Mouse (Mus musculus) limb, embryonic 11.5 days (tissue): ENCODE results near the gene Rras. TPM values are rescaled to one million over a fixed set of nuclear protein-coding genes. Genes with fewer than 3 reads are reported as not detected.

Source experiments
- ATAC-seq: fragments of 200-750 bp; cut with Nextera tagmentation; 2 replicates; pipeline ENCODE4 v1.8.0; 2017; ENCODE audit warnings: low read depth; ENCODE audit not compliant: insufficient number of reproducible peaks, low FRiP score, low TSS enrichment
- DNase-seq: peaks from one replicate; pipeline ENCODE4 v3.0.0-alpha.2; 2015; ENCODE audit warnings: low spot score
- H3K27ac ChIP-seq: fragments of 300-500 bp; sonication (generic); replicated peaks from 2 replicates; pipeline ENCODE4 v1.5.1; 2014; ENCODE audit warnings: low read depth, mild to moderate bottlenecking, low read length
- H3K27me3 ChIP-seq: fragments of 300-500 bp; sonication (generic); 2 replicates; pipeline ENCODE4 v1.6.1; 2014; ENCODE audit warnings: mild to moderate bottlenecking, low read length, mixed read lengths; ENCODE audit not compliant: control insufficient read depth, insufficient read depth
- H3K36me3 ChIP-seq: fragments of 300-500 bp; sonication (generic); 2 replicates; pipeline ENCODE4 v1.6.1; 2014; ENCODE audit warnings: mild to moderate bottlenecking, low read length, moderate library complexity, mixed read lengths; ENCODE audit not compliant: control insufficient read depth, insufficient read depth
- H3K4me1 ChIP-seq: fragments of 300-500 bp; sonication (generic); 2 replicates; pipeline ENCODE4 v1.6.1; 2014; ENCODE audit warnings: low read length, mixed read lengths; ENCODE audit not compliant: control insufficient read depth, insufficient read depth
- H3K4me2 ChIP-seq: fragments of 300-500 bp; sonication (generic); 2 replicates; pipeline ENCODE4 v1.6.1; 2014; ENCODE audit warnings: low read depth, mild to moderate bottlenecking, moderate library complexity; ENCODE audit not compliant: severe bottlenecking
- H3K4me3 ChIP-seq: fragments of 300-500 bp; sonication (generic); 2 replicates; pipeline ENCODE4 v1.5.1; 2014; ENCODE audit warnings: low read depth, low read length
- H3K9ac ChIP-seq: fragments of 300-500 bp; sonication (generic); 2 replicates; pipeline ENCODE4 v1.6.1; 2014; ENCODE audit warnings: mild to moderate bottlenecking, low read length
- H3K9me3 ChIP-seq: fragments of 300-500 bp; sonication (generic); 2 replicates; pipeline ENCODE4 v1.6.1; 2016; ENCODE audit warnings: low read length; ENCODE audit not compliant: control insufficient read depth
- WGBS: fragments of 180-500 bp; shearing (Covaris S2); extraction: QIAGEN DNeasy Blood & Tissue Kit; methylation state at CpG from one replicate; pipeline ENCODE4 v1.1.7; 2014; 5-methylcytosine and 5-hydroxymethylcytosine counted together
- polyA plus RNA-seq: library from polyadenylated mRNA; unstranded; fragments of >200 nt; fragmentation: Nextera tagmentation; extraction: Ambion mirVana; gene quantifications from 2 replicates; pipeline ENCODE4 v1.2.1, GENCODE M21; 2014

Gene Rras
- polyA plus RNA-seq, 1 experiment from 2014 or later = 20.8 TPM

GRCm38 (mm10) chr7:45053931-45054510 is 36.3 kb downstream of the Rras start:
- peaks cover 12% of the 10 kb centered on the region for H3K4me1 ChIP-seq
- 0% methylated on average over 33 of the region's 33 CpGs for WGBS
- ATAC-seq = peak; percentile 95

DNA sequence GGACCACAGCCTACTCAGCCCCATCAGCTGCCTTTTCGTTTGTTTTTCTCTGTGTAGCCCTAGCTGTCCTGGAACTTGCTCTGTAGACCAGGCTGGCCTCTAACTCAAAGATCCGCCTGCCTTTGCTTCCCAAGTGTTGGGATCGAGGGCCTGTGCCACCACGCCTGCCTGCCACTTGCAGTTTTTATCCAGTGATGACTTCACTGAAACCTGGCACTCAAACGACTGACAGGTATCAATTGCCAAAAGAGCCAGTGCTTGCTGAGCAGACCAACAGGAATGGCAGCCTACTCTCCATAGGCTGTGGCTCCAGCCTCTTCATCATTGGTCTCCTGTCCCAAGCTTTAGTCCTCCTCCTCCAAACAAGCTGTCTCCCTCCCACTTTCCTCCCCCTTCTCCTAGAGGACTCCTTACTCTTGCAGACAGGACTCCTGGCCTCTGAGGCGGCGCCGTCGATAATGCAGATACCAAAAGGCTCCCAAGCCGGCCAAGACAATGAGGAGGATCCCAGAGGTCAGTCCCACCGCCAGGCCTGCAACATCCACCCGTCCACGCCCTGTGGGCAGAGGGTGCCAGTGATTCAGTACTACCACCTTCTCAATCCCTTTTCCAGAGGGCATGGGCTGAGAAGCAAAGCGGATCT is 38.7 kb downstream of the Rras start:
- no peak overlapping the region for H3K4me2 ChIP-seq
- H3K4me3 ChIP-seq = no peak overlapping the region
- H3K4me1 ChIP-seq = peaks cover 19% of the 10 kb centered on the region
- H3K36me3 ChIP-seq = 0 out of 2 replicates have a peak, but pooled peaks cover 2% of the 10 kb centered on the region
- no peak overlapping the region for H3K9ac ChIP-seq
- ATAC-seq (no peak), DNase-seq (no peak)
- no peaks in the 10 kb centered on the region for H3K27me3 ChIP-seq
- no peaks in the 10 kb centered on the region for H3K9me3 ChIP-seq
- no peak overlapping the region for H3K27ac ChIP-seq
- WGBS = 69% methylated on average over 14 of the region's 14 CpGs

More at GRCm38 (mm10) chr7:45053931-45054510, 36.3 kb downstream of the Rras start:
- Histone ChIP-seq H3K36me3 (peaks cover 15% of the 10 kb centered on the region), H3K27ac (peak overlapping the region; percentile 99), H3K4me2 (peak overlapping the region; percentile 95), H3K9me3 (no peaks in the 10 kb centered on the region), H3K27me3 (no peaks in the 10 kb centered on the region), H3K4me3 (peak overlapping the region; percentile 96), H3K9ac (peak overlapping the region; percentile 95)
- DNase-seq = peak; percentile 94

DNA sequence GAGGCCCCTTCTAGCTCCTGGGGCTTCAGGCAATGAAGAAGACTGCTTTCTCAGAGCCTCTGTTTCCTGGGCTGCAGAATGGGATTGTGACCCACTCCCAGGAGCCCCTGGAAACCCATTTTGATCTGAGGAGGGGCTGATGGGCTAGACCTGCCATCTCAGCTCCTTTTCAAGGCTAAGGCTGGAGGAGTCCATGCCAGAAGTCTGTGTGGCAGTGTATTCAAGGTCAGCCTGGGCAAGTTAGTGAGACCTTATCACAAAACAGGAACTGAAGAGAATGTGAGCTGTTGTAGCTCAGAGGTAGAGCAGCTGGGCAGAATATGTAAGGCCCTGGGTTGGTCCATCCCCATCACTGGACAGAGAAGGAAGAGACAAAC is 39.2 kb downstream of the Rras start:
- H3K9ac ChIP-seq = no peak overlapping the region
- ATAC-seq (no peak), DNase-seq (no peak)
- H3K4me3 ChIP-seq = no peak overlapping the region
- no peak overlapping the region for H3K27ac ChIP-seq
- H3K9me3 ChIP-seq = no peaks in the 10 kb centered on the region
- H3K4me2 ChIP-seq = no peak overlapping the region
- H3K36me3 ChIP-seq = 0 out of 2 replicates have a peak, but pooled peaks cover 2% of the 10 kb centered on the region
- H3K27me3 ChIP-seq = no peaks in the 10 kb centered on the region
- H3K4me1 ChIP-seq = peaks cover 17% of the 10 kb centered on the region; the same call in 1 of the 2 replicates

GRCm38 (mm10) chr7:45058607-45059571 is 41.1 kb downstream of the Rras start:
- peaks cover 18% of the 10 kb centered on the region; the same call in 1 of the 2 replicates for H3K4me1 ChIP-seq
- H3K4me2 ChIP-seq = peak overlapping the region; percentile 25; the same call in 1 of the 2 replicates
- 0 out of 2 replicates have a peak, but pooled peaks cover 2% of the 10 kb centered on the region for H3K36me3 ChIP-seq
- peak; percentile 14; the same call in 1 of the 2 replicates for ATAC-seq
- 0 out of 2 replicates have a peak overlapping the region, but pooled peaks have one; percentile 3 for H3K4me3 ChIP-seq
- WGBS = 79% methylated on average over 10 of the region's 10 CpGs
- H3K27me3 ChIP-seq = no peaks in the 10 kb centered on the region
- H3K27ac ChIP-seq = peak overlapping the region; percentile 47; the same call in 1 of the 2 replicates
- H3K9ac ChIP-seq = 0 out of 2 replicates have a peak overlapping the region, but pooled peaks have one; percentile 9
- H3K9me3 ChIP-seq = no peaks in the 10 kb centered on the region
- DNase-seq = peak; percentile 67

- H3K9me3 ChIP-seq = no peaks in the 10 kb centered on the region
- 0 out of 2 replicates have a peak, but pooled peaks cover 2% of the 10 kb centered on the region for H3K36me3 ChIP-seq
- H3K4me3 ChIP-seq = no peak overlapping the region
- DNase-seq = no peak
- no peak for ATAC-seq
- no peak overlapping the region for H3K27ac ChIP-seq
- H3K9ac ChIP-seq = no peak overlapping the region
- no peaks in the 10 kb centered on the region for H3K27me3 ChIP-seq
- 91% methylated on average over 6 of the region's 6 CpGs for WGBS
- H3K4me2 ChIP-seq = peak overlapping the region; percentile 44; the same call in 1 of the 2 replicates
- peaks cover 18% of the 10 kb centered on the region; the same call in 1 of the 2 replicates for H3K4me1 ChIP-seq
Measured at GRCm38 (mm10) chr7:45060632-45061122, 42.9 kb downstream of the Rras start.

DNA sequence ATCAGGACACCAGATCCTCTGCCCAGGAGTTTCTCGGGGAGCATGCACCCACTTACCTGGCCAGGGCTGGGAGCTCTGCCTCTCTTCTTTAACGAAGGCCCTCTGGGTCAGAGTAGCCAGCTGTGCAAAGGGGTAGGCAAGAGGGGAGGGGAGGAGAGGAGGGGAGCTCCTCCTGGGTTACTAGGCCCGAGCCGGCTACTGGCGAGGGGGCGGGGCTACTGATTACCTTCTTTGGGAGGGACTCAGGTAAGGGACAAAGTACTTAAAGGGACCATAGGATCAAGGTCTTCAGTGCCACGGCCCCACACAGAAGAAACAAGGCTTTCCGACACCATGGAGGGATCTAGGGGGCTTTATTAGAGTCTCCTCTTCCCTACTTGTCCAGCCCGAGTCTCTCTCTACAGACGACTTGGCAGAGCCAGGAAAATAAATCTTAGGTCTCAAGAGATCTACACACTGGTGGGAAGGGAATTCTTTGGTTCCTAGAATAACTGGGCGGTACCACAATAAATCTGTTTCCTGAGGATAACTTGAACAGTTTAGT is 43.8 kb downstream of the Rras start:
- peak overlapping the region; percentile 56 for H3K4me3 ChIP-seq
- H3K36me3 ChIP-seq = 0 out of 2 replicates have a peak, but pooled peaks cover 2% of the 10 kb centered on the region
- 18% methylated on average over 11 of the region's 11 CpGs for WGBS
- DNase-seq (peak; percentile 50), ATAC-seq (no peak)
- H3K9me3 ChIP-seq = no peaks in the 10 kb centered on the region
- H3K27me3 ChIP-seq = no peaks in the 10 kb centered on the region
- peak overlapping the region; percentile 57 for H3K9ac ChIP-seq
- peaks cover 18% of the 10 kb centered on the region; the same call in 1 of the 2 replicates for H3K4me1 ChIP-seq
- H3K4me2 ChIP-seq = peak overlapping the region; percentile 44
- no peak overlapping the region for H3K27ac ChIP-seq

DNA sequence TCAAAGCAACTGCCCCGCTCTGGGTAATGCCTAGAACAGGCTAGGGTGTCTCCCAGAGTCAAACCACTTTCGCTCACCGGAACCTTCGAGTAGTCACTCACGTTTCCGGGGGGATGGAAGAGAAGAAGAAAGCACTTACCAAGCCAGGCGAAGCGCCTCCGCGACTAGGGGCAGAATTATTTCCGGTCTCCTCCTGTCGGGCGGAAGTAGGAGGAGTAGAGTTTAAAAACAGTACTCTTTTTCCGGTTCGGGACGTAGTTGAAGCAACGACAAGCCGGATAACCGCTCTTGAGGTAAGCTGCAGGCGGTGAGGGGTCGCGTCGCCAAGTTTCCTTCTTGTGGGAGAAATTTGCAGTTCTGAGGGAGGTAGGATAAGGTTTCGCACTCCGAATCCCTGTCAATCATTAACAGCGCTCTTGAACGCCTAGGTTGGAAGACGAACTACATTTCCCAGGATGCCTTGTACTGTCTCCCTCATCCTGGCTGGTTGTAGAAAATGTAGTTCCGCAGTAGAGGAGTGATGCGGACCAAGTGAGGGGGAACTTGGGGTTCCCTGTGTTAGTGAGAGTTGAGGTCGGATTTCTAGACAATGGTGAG is 44.6 kb downstream of the Rras start, which contains the start of the genes Nosip and Prrg2:
Nosip (plus strand) TSS at position 191 of the 597 bp plus-strand sequence.
Prrg2 (minus strand) TSS at position 439 of the 597 bp plus-strand sequence.
- under 1% methylated on average over 31 of the region's 31 CpGs for WGBS
- Histone ChIP-seq H3K9ac (peak within 1 kb of the TSS; percentile 64), H3K4me3 (peak within 1 kb of the TSS; percentile 56), H3K4me1 (peaks cover 18% of the 10 kb centered on the region; the same call in 1 of the 2 replicates), H3K9me3 (no peaks in the 10 kb centered on the region), H3K4me2 (peak within 1 kb of the TSS; percentile 44), H3K36me3 (0 out of 2 replicates have a peak, but pooled peaks cover 2% of the 10 kb centered on the region), H3K27me3 (no peaks in the 10 kb centered on the region), H3K27ac (peak within 1 kb of the TSS; percentile 60; the same call in 1 of the 2 replicates)
- peak; percentile 79 for ATAC-seq
- DNase-seq = peak; percentile 98
